Comparison of ENCODE assay signal across 8 mouse cellular contexts in genomic region chr3:53650003-53650748, GRCm38 (mm10). TPM values are rescaled to one million over a fixed set of nuclear protein-coding genes. Genes with fewer than 3 reads are reported as not detected.
A peak's percentile ranks its signal among the peaks of the same experiment; 100 is the strongest.
DNase-seq lines count a peak whose midpoint lies in the region; ATAC-seq and TF ChIP-seq lines count a peak whose summit lies in the region.

No protein-coding gene starts in this region.

- intact Hi-C loops in heart, postnatal 14 days (cut with DNase I), result no loop called here
- intact Hi-C loops in left cerebral cortex, postnatal 36 days (cut with DNase I), result no loop called here

- H3K27ac ChIP-seq in heart, embryonic 11.5 days (ENCODE audit: low read depth, low read length), result peak overlapping the region; percentile 62
- H3K27ac ChIP-seq in ES-E14 (ENCODE audit: insufficient read depth, low read depth, low read length, poor library complexity, severe bottlenecking), result no peak overlapping the region
- peak overlapping the region; percentile 31; the same call in 1 of the 2 replicates for H3K27ac ChIP-seq in forebrain, embryonic 12.5 days
- H3K27ac ChIP-seq in limb, embryonic 14.5 days (replicated peaks; ENCODE audit: low read depth, low read length), result no peak overlapping the region

- H3K9me3 ChIP-seq in heart, embryonic 11.5 days (replicated peaks; ENCODE audit: control insufficient read depth, low read length), result 0 out of 2 replicates have a peak, but pooled peaks cover 3% of the 10 kb centered on the region
- no peaks in the 10 kb centered on the region for H3K9me3 ChIP-seq in ES-E14 (ENCODE audit: control insufficient read depth, insufficient read depth, low read depth, low read length)
- peaks cover 11% of the 10 kb centered on the region; the same call in 1 of the 2 replicates for H3K9me3 ChIP-seq in forebrain, embryonic 12.5 days
- peaks cover 13% of the 10 kb centered on the region; the same call in 1 of the 2 replicates for H3K9me3 ChIP-seq in limb, embryonic 14.5 days (ENCODE audit: control insufficient read depth, low read length)

- no peak for ATAC-seq in heart, embryonic 11.5 days (replicated peaks; ENCODE audit: insufficient number of reproducible peaks, low FRiP score, low TSS enrichment)
- ATAC-seq in forebrain, embryonic 12.5 days (ENCODE audit: low FRiP score), result 0 out of 2 replicates have a peak, but pooled peaks have one; percentile 61
- ATAC-seq in limb, embryonic 14.5 days (ENCODE audit: low FRiP score, low read depth), result no peak

- H3K36me3 ChIP-seq in heart, embryonic 11.5 days (ENCODE audit: control insufficient read depth, insufficient read depth, low read length), result no peaks in the 10 kb centered on the region; the same call in 1 of the 2 replicates
- peaks cover 6% of the 10 kb centered on the region; the same call in 1 of the 2 replicates for H3K36me3 ChIP-seq in ES-E14 (ENCODE audit: control insufficient read depth, insufficient read depth, low read length, poor library complexity, severe bottlenecking)
- H3K36me3 ChIP-seq in forebrain, embryonic 12.5 days (replicated peaks), result peaks cover 9% of the 10 kb centered on the region
- peaks cover 10% of the 10 kb centered on the region for H3K36me3 ChIP-seq in limb, embryonic 14.5 days (ENCODE audit: control insufficient read depth, insufficient read depth, low read length)

- H3K9ac ChIP-seq in heart, embryonic 11.5 days (ENCODE audit: low read depth, low read length), result peak overlapping the region; percentile 39; the same call in 1 of the 2 replicates
- no peak overlapping the region for H3K9ac ChIP-seq in ES-E14 (ENCODE audit: insufficient read depth, low read depth, low read length, poor library complexity, severe bottlenecking)
- H3K9ac ChIP-seq in forebrain, embryonic 12.5 days, result no peak overlapping the region
- no peak overlapping the region for H3K9ac ChIP-seq in limb, embryonic 14.5 days (ENCODE audit: low read depth, low read length, severe bottlenecking)

- H3K4me2 ChIP-seq in heart, embryonic 11.5 days, result peak overlapping the region; percentile 45
- peak overlapping the region; percentile 22; the same call in 1 of the 2 replicates for H3K4me2 ChIP-seq in forebrain, embryonic 12.5 days
- H3K4me2 ChIP-seq in limb, embryonic 14.5 days (replicated peaks; ENCODE audit: low read depth, low read length, severe bottlenecking), result 0 out of 2 replicates have a peak overlapping the region, but pooled peaks have one; percentile 16

- peaks cover 3% of the 10 kb centered on the region; the same call in 1 of the 2 replicates for H3K4me1 ChIP-seq in heart, embryonic 11.5 days (ENCODE audit: control insufficient read depth, insufficient read depth, low read length)
- H3K4me1 ChIP-seq in ES-E14 (ENCODE audit: control insufficient read depth in 2 of 2, insufficient read depth in 2 of 2, low read length in 2 of 2, poor library complexity in 1 of 2), result peaks cover 2 to 14% of the 10 kb centered on the region in 2 experiments; a peak in 2 of 4 replicates
- H3K4me1 ChIP-seq in forebrain, embryonic 12.5 days, result peaks cover 7% of the 10 kb centered on the region
- H3K4me1 ChIP-seq in limb, embryonic 14.5 days (ENCODE audit: control insufficient read depth, insufficient read depth, low read length), result peaks cover 6% of the 10 kb centered on the region; the same call in 1 of the 2 replicates

- peaks cover 3% of the 10 kb centered on the region; the same call in 1 of the 2 replicates for H3K27me3 ChIP-seq in heart, embryonic 11.5 days (ENCODE audit: control insufficient read depth, insufficient read depth, low read length)
- H3K27me3 ChIP-seq in forebrain, embryonic 12.5 days, result peaks cover 3% of the 10 kb centered on the region
- no peaks in the 10 kb centered on the region for H3K27me3 ChIP-seq in limb, embryonic 14.5 days (ENCODE audit: control insufficient read depth, insufficient read depth, low read length)

- no peak for DNase-seq in heart, postnatal 14 days
- peak; percentile 91 for DNase-seq in ES-E14 (ENCODE audit: low read depth, low spot score)
- no peak for DNase-seq in limb, embryonic 14.5 days (ENCODE audit: low spot score)
- no peak for DNase-seq in thymus, postnatal 10 days (ENCODE audit: low spot score in 2 of 2)
- DNase-seq in left cerebral cortex, postnatal 36 days (ENCODE audit: low spot score in 2 of 2), result no peak
- DNase-seq in natural killer cell, adult 2 months (ENCODE audit: low spot score in 2 of 2), result no peak

- 7% methylated on average over 8 of the region's 8 CpGs for WGBS in heart, embryonic 11.5 days (ENCODE audit: insufficient replicate concordance)
- 0% methylated on average over 8 of the region's 8 CpGs for WGBS in forebrain, embryonic 12.5 days
- 7% methylated on average over 8 of the region's 8 CpGs for WGBS in limb, embryonic 14.5 days

- no peak overlapping the region for H3K4me3 ChIP-seq in heart, embryonic 11.5 days (ENCODE audit: low read depth, low read length)
- no peak overlapping the region for H3K4me3 ChIP-seq in ES-E14 (ENCODE audit: insufficient read depth in 1 of 2, low read depth in 1 of 2, low read length in 2 of 2, poor library complexity in 1 of 2, severe bottlenecking in 1 of 2)
- no peak overlapping the region for H3K4me3 ChIP-seq in forebrain, embryonic 12.5 days (replicated peaks)
- no peak overlapping the region for H3K4me3 ChIP-seq in limb, embryonic 14.5 days (replicated peaks; ENCODE audit: low read length)

- in situ Hi-C loops in ES-E14 (cut with MboI; ENCODE audit: low sequenced_read_pairs in 2 of 2, unreplicated experiment in 2 of 2), result no loop called here

- no peak for TF ChIP-seq POLR2A in limb, embryonic 14.5 days (IDR thresholded peaks at IDR 0.05; ENCODE audit: borderline replicate concordance, extremely low read depth, insufficient read depth, insufficient read length)

TF ChIP-seq in ES-E14, 5 proteins besides CTCF, POLR2A, EP300 and RAD21:
- TF ChIP-seq MAFK (IDR thresholded peaks at IDR 0.05; ENCODE audit: insufficient read depth, low read depth, low read length), result no peak
- no peak for TF ChIP-seq HCFC1 (IDR thresholded peaks at IDR 0.05; ENCODE audit: borderline replicate concordance, insufficient read depth, low read length)
- TF ChIP-seq CHD2 (IDR thresholded peaks at IDR 0.05; ENCODE audit: low read depth, low read length), result 0 out of 2 replicates have a peak, but pooled peaks have one; percentile 39
- TF ChIP-seq ZNF384 (IDR thresholded peaks at IDR 0.05; ENCODE audit: low read depth, low read length), result no peak
- no peak for TF ChIP-seq ZC3H11A (IDR thresholded peaks at IDR 0.05; ENCODE audit: borderline replicate concordance, low read depth, low read length)

RNA-seq across cellular contexts. Expression of gene Frem2, which starts 7.0 kb away (rescaled TPM):
- polyA plus RNA-seq in heart, embryonic 11.5 days (2014; fragmentation: Nextera tagmentation; extraction: Ambion mirVana), result 4.8 TPM in 2 replicates
- total RNA-seq in heart, postnatal 14 days (2021), result 10 to 100 TPM; 14.6 to 15.0 TPM
- total RNA-seq in ES-E14 (2012; rRNA removed), result 7.9 and 21.1 TPM in 2 replicates
- 1.9 and 2.1 TPM in 2 replicates for polyA plus RNA-seq in forebrain, embryonic 12.5 days (2016; fragmentation: Nextera tagmentation; extraction: Ambion mirVana)
- 15.2 and 16.8 TPM in 2 replicates for polyA plus RNA-seq in limb, embryonic 14.5 days (2012; rRNA removed)
- polyA plus RNA-seq in limb, embryonic 14.5 days (2014; fragmentation: Nextera tagmentation; extraction: Ambion mirVana), result 10.0 and 10.9 TPM in 2 replicates
- total RNA-seq in left cerebral cortex, postnatal 36 days (2021), result 1 to 10 TPM; 1.2 to 1.5 TPM

Comparison
In these comparisons a context has a peak if more than half of its experiments do, and no peak if none do; other contexts are left out.
1. H3K27ac ChIP-seq: peak in heart, embryonic 11.5 days (single experiment) and forebrain, embryonic 12.5 days (single experiment); none in ES-E14 (single experiment) and limb, embryonic 14.5 days (single experiment).
2. Peak in every context shown above with its lines, with median percentiles within 50 percentile points of each other: H3K4me2 ChIP-seq.